Mouse (Mus musculus) testis, postnatal 10 days (tissue): Measurements from ENCODE around the gene Emc1.

Experiments
- DNase-seq: peaks from one replicate; pipeline ENCODE4 v3.0.0; 2021; ENCODE audit warnings: low spot score

Gene Emc1

GRCm38 (mm10) chr4:139351931-139352711 lies at the start of gene Emc1, which contains the start of the genes Mrto4 and Ubr4:
Gene Emc1, plus strand, starts transcription at chr4:139352587.
Gene Mrto4, minus strand, starts transcription at chr4:139352576.
Gene Ubr4, plus strand, starts transcription at chr4:139352609.
- peak; percentile 89 for DNase-seq

GRCm38 (mm10) chr4:139305521-139305920 lies 46.9 kb upstream of the Emc1 start:
- no peak for DNase-seq

GRCm38 (mm10) chr4:139307916-139308315 lies 44.5 kb upstream of the Emc1 start:
- DNase-seq = no peak

GRCm38 (mm10) chr4:139309651-139310050 lies 42.7 kb upstream of the Emc1 start:
- DNase-seq = no peak

- peak; percentile 100 for DNase-seq
Observed at GRCm38 (mm10) chr4:139310171-139310898, 42.1 kb upstream of the Emc1 start, which contains the start of the genes Pqlc2 and Akr7a5. Gene Pqlc2, minus strand, starts transcription at chr4:139310708. Gene Akr7a5, plus strand, starts transcription at chr4:139310744.

- DNase-seq = no peak
Observed at GRCm38 (mm10) chr4:139310899-139311701, 41.3 kb upstream of the Emc1 start.

- no peak for DNase-seq
Observed at GRCm38 (mm10) chr4:139311707-139312106, 40.7 kb upstream of the Emc1 start.

- DNase-seq = peak; percentile 73
Observed at GRCm38 (mm10) chr4:139312632-139313031, 39.8 kb upstream of the Emc1 start.

- no peak for DNase-seq
Observed at GRCm38 (mm10) chr4:139318449-139318848, 33.9 kb upstream of the Emc1 start.

- no peak for DNase-seq
Observed at GRCm38 (mm10) chr4:139319740-139320139, 32.6 kb upstream of the Emc1 start.

GRCm38 (mm10) chr4:139330605-139331004 lies 21.8 kb upstream of the Emc1 start:
- peak; percentile 93 for DNase-seq

GRCm38 (mm10) chr4:139334631-139335295 lies 17.6 kb upstream of the Emc1 start:
- no peak for DNase-seq

- DNase-seq = no peak
Observed at GRCm38 (mm10) chr4:139335507-139335906, 16.9 kb upstream of the Emc1 start.

GRCm38 (mm10) chr4:139336822-139337483 lies 15.4 kb upstream of the Emc1 start:
- DNase-seq = peak; percentile 96

- DNase-seq = no peak
Observed at GRCm38 (mm10) chr4:139338145-139338544, 14.2 kb upstream of the Emc1 start.

- DNase-seq = no peak
Observed at GRCm38 (mm10) chr4:139340835-139341234, 11.6 kb upstream of the Emc1 start.

- DNase-seq = peak; percentile 86
Observed at GRCm38 (mm10) chr4:139341556-139342233, 10.7 kb upstream of the Emc1 start.

- peak; percentile 66 for DNase-seq
Observed at GRCm38 (mm10) chr4:139343718-139344117, 8.7 kb upstream of the Emc1 start.

GRCm38 (mm10) chr4:139345416-139346019 lies 6.9 kb upstream of the Emc1 start:
- DNase-seq = no peak

GRCm38 (mm10) chr4:139352832-139353231 lies 445 bp downstream of the Emc1 start:
- no peak for DNase-seq
